Mouse (Mus musculus): ENCODE measurements around the gene Oas1d. TPM values are rescaled to one million over a fixed set of nuclear protein-coding genes. Genes with fewer than 3 reads are reported as not detected.
"Not testable (repeated sequence)": the region's sequence is repeated elsewhere in the genome, so short reads cannot be mapped to it uniquely, and the experiment has no call there.

Gene Oas1d
- 0.63 and 1.2 TPM in 2 replicates for total RNA-seq (2012; rRNA removed)

GRCm38 (mm10) chr5:120914204-120914603 lies at the start of gene Oas1d:
Oas1d (plus strand) TSS chr5:120914536.
- H3K4me1 ChIP-seq (ENCODE audit: control insufficient read depth in 2 of 2, insufficient read depth in 2 of 2, low read length in 2 of 2, poor library complexity in 1 of 2); H3K9me3 ChIP-seq (ENCODE audit: control insufficient read depth, insufficient read depth, low read depth, low read length); H3K27ac ChIP-seq (ENCODE audit: insufficient read depth, low read depth, low read length, poor library complexity, severe bottlenecking); H3K36me3 ChIP-seq (ENCODE audit: control insufficient read depth, insufficient read depth, low read length, poor library complexity, severe bottlenecking); DNase-seq (ENCODE audit: low read depth, low spot score); H3K4me3 ChIP-seq (ENCODE audit: insufficient read depth in 1 of 2, low read depth in 1 of 2, low read length in 2 of 2, poor library complexity in 1 of 2, severe bottlenecking in 1 of 2); in situ Hi-C loops (cut with MboI; ENCODE audit: low sequenced_read_pairs in 2 of 2, unreplicated experiment in 2 of 2); H3K9ac ChIP-seq (ENCODE audit: insufficient read depth, low read depth, low read length, poor library complexity, severe bottlenecking): not testable (repeated sequence)

DNA sequence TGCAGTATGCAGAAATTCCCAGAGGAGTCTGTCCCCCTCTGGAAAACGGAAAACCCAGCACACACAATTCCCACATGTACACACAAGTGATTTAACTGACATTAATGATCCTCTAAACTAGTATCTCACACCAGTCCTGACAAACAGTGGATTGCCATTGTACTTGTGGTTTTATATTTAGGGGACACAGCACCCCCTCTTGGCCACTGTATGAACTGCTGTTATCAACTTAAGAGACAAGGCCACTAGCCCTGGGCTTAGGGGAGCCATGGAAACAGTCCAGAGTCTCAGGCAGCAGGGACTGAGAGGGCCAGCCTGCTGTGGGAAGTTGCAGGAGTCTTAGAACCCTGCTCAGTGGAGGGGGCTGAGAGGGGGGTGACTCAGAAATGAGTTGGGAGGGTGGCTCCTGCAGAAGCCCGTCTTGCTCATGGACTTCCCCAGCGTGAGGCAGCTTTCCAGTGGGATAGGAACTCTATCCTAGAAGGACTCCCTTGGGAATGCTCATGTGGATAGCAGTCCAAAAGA lies 48.9 kb upstream of the Oas1d start:
- Histone ChIP-seq H3K36me3 (ENCODE audit: control insufficient read depth, insufficient read depth, low read length, poor library complexity, severe bottlenecking) (no peaks in the 10 kb centered on the region), H3K27ac (ENCODE audit: insufficient read depth, low read depth, low read length, poor library complexity, severe bottlenecking) (no peak overlapping the region), H3K4me1 (ENCODE audit: control insufficient read depth in 2 of 2, insufficient read depth in 2 of 2, low read length in 2 of 2, poor library complexity in 1 of 2) (no peaks in the 10 kb centered on the region), H3K4me3 (ENCODE audit: insufficient read depth in 1 of 2, low read depth in 1 of 2, low read length in 2 of 2, poor library complexity in 1 of 2, severe bottlenecking in 1 of 2) (no peak overlapping the region), H3K9me3 (ENCODE audit: control insufficient read depth, insufficient read depth, low read depth, low read length) (no peaks in the 10 kb centered on the region), H3K9ac (ENCODE audit: insufficient read depth, low read depth, low read length, poor library complexity, severe bottlenecking) (no peak overlapping the region)
- in situ Hi-C loops (cut with MboI; ENCODE audit: low sequenced_read_pairs in 2 of 2, unreplicated experiment in 2 of 2): no loop called here
- TF ChIP-seq CHD2 (IDR thresholded peaks at IDR 0.05; ENCODE audit: low read depth, low read length) (no peak), ZC3H11A (IDR thresholded peaks at IDR 0.05; ENCODE audit: borderline replicate concordance, low read depth, low read length) (peak; percentile 64)
- peak; percentile 82 for DNase-seq (ENCODE audit: low read depth, low spot score)

DNA sequence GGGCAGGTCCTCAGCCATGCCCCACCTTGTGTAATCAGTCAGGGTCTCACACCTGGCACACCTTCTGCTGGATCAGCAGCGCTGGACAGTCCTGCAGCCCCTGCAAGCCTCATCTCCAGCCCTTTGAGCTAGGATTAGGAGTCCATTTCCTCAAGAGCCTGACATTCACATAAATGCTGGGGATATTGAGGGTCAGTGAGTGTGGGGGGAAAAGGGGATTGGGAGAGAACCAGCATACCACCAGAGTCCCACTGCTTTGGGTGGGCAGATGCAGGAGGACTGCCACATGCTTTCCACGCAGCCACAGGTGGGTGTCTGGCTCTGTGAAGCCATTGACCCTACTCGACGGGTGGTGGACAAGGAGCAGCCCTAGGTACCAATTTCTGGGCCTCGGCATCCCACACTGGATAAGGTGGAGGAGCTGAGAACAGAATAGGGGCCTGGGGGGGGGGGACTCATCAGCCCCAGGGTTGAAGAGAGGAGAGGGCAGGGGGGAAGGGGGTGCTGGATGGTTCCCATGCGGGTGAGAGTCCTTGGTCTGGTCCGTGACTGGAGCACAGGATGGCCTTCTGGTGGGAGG lies 44.8 kb upstream of the Oas1d start:
- in situ Hi-C loops (cut with MboI; ENCODE audit: low sequenced_read_pairs in 2 of 2, unreplicated experiment in 2 of 2): no loop called here
- H3K27ac ChIP-seq (ENCODE audit: insufficient read depth, low read depth, low read length, poor library complexity, severe bottlenecking): no peak overlapping the region
- H3K9me3 ChIP-seq (ENCODE audit: control insufficient read depth, insufficient read depth, low read depth, low read length): no peaks in the 10 kb centered on the region
- no peak overlapping the region for H3K4me3 ChIP-seq (ENCODE audit: insufficient read depth in 1 of 2, low read depth in 1 of 2, low read length in 2 of 2, poor library complexity in 1 of 2, severe bottlenecking in 1 of 2)
- no peak overlapping the region for H3K9ac ChIP-seq (ENCODE audit: insufficient read depth, low read depth, low read length, poor library complexity, severe bottlenecking)
- no peaks in the 10 kb centered on the region for H3K4me1 ChIP-seq (ENCODE audit: control insufficient read depth in 2 of 2, insufficient read depth in 2 of 2, low read length in 2 of 2, poor library complexity in 1 of 2)
- no peak for DNase-seq (ENCODE audit: low read depth, low spot score)
- TF ChIP-seq CHD2 (IDR thresholded peaks at IDR 0.05; ENCODE audit: low read depth, low read length) (no peak), ZC3H11A (IDR thresholded peaks at IDR 0.05; ENCODE audit: borderline replicate concordance, low read depth, low read length) (no peak), HCFC1 (IDR thresholded peaks at IDR 0.05; ENCODE audit: borderline replicate concordance, insufficient read depth, low read length) (no peak), ZNF384 (IDR thresholded peaks at IDR 0.05; ENCODE audit: low read depth, low read length) (no peak), MAFK (IDR thresholded peaks at IDR 0.05; ENCODE audit: insufficient read depth, low read depth, low read length) (no peak)
- H3K36me3 ChIP-seq (ENCODE audit: control insufficient read depth, insufficient read depth, low read length, poor library complexity, severe bottlenecking): no peaks in the 10 kb centered on the region

DNA sequence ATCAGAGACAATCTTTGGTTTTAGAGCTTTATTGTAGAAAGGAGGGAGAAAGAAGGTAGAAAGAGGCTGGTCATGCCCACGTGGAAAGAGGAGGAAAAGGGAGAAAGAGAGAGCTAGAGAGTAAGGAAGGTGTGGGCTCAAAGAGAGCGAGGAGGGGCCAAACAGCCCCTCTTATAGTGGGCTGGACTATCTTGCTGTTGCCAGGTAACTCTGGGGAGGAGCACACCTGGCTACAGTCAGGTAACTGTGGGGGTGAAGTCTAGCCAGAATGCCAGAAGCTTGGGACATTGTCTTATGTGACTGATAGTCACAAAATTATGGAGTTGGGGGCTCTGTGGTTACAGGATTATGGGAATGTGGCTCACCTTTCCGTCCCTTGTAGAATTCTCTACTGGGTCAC lies 44.3 kb upstream of the Oas1d start:
- TF ChIP-seq CHD2 (IDR thresholded peaks at IDR 0.05; ENCODE audit: low read depth, low read length) (no peak), MAFK (IDR thresholded peaks at IDR 0.05; ENCODE audit: insufficient read depth, low read depth, low read length) (no peak), ZC3H11A (IDR thresholded peaks at IDR 0.05; ENCODE audit: borderline replicate concordance, low read depth, low read length) (no peak), HCFC1 (IDR thresholded peaks at IDR 0.05; ENCODE audit: borderline replicate concordance, insufficient read depth, low read length) (no peak), ZNF384 (IDR thresholded peaks at IDR 0.05; ENCODE audit: low read depth, low read length) (no peak)
- no peak overlapping the region for H3K4me3 ChIP-seq (ENCODE audit: insufficient read depth in 1 of 2, low read depth in 1 of 2, low read length in 2 of 2, poor library complexity in 1 of 2, severe bottlenecking in 1 of 2)
- in situ Hi-C loops (cut with MboI; ENCODE audit: low sequenced_read_pairs in 2 of 2, unreplicated experiment in 2 of 2): no loop called here

DNA sequence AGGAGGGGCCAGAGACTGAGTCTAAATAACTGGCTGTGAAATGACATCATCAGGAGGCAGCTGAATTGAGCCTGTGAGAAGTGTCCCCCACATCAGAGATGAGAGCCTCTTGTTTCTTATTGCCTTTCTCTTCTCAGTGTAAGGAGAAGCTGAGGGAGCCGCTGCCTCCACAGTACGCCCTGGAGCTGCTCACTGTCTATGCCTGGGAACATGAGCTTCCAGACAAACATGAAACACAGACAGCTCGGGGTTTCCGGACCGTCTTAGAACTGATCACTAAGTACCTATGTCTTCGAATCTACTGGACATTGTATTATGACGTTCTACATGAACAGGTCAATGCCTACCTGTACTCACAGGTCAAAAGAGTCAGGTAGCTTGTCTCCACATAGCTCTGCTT lies 43.6 kb upstream of the Oas1d start:
- no peak for DNase-seq (ENCODE audit: low read depth, low spot score)
- Histone ChIP-seq H3K36me3 (ENCODE audit: control insufficient read depth, insufficient read depth, low read length, poor library complexity, severe bottlenecking) (no peaks in the 10 kb centered on the region; the same call in 1 of the 2 replicates), H3K4me1 (ENCODE audit: control insufficient read depth in 2 of 2, insufficient read depth in 2 of 2, low read length in 2 of 2, poor library complexity in 1 of 2) (no peaks in the 10 kb centered on the region), H3K9me3 (ENCODE audit: control insufficient read depth, insufficient read depth, low read depth, low read length) (no peaks in the 10 kb centered on the region), H3K27ac (ENCODE audit: insufficient read depth, low read depth, low read length, poor library complexity, severe bottlenecking) (no peak overlapping the region), H3K9ac (ENCODE audit: insufficient read depth, low read depth, low read length, poor library complexity, severe bottlenecking) (no peak overlapping the region), H3K4me3 (ENCODE audit: insufficient read depth in 1 of 2, low read depth in 1 of 2, low read length in 2 of 2, poor library complexity in 1 of 2, severe bottlenecking in 1 of 2) (no peak overlapping the region)
- in situ Hi-C loops (cut with MboI; ENCODE audit: low sequenced_read_pairs in 2 of 2, unreplicated experiment in 2 of 2): no loop called here
- TF ChIP-seq ZC3H11A (IDR thresholded peaks at IDR 0.05; ENCODE audit: borderline replicate concordance, low read depth, low read length) (no peak), MAFK (IDR thresholded peaks at IDR 0.05; ENCODE audit: insufficient read depth, low read depth, low read length) (no peak), HCFC1 (IDR thresholded peaks at IDR 0.05; ENCODE audit: borderline replicate concordance, insufficient read depth, low read length) (no peak), CHD2 (IDR thresholded peaks at IDR 0.05; ENCODE audit: low read depth, low read length) (no peak), ZNF384 (IDR thresholded peaks at IDR 0.05; ENCODE audit: low read depth, low read length) (no peak)

More for the DNA sequence above, 44.3 kb upstream of the Oas1d start:
- no peaks in the 10 kb centered on the region for H3K36me3 ChIP-seq (ENCODE audit: control insufficient read depth, insufficient read depth, low read length, poor library complexity, severe bottlenecking)
- H3K27ac ChIP-seq (ENCODE audit: insufficient read depth, low read depth, low read length, poor library complexity, severe bottlenecking): no peak overlapping the region
- DNase-seq (ENCODE audit: low read depth, low spot score): no peak
- no peak overlapping the region for H3K9ac ChIP-seq (ENCODE audit: insufficient read depth, low read depth, low read length, poor library complexity, severe bottlenecking)
- no peaks in the 10 kb centered on the region for H3K9me3 ChIP-seq (ENCODE audit: control insufficient read depth, insufficient read depth, low read depth, low read length)
- no peaks in the 10 kb centered on the region for H3K4me1 ChIP-seq (ENCODE audit: control insufficient read depth in 2 of 2, insufficient read depth in 2 of 2, low read length in 2 of 2, poor library complexity in 1 of 2)
